Mouse (Mus musculus): ENCODE data around the gene Pglyrp2.

The Pglyrp2 gene

GRCm38 (mm10) chr17:32402011-32402778, 21.8 kb downstream of the Pglyrp2 start:
- DNase-seq (ENCODE audit: low spot score in 2 of 2): no peak

- DNase-seq (ENCODE audit: low spot score in 2 of 2): no peak
Measured at GRCm38 (mm10) chr17:32396266-32396665, 27.7 kb downstream of the Pglyrp2 start.

GRCm38 (mm10) chr17:32393944-32394343, 30.0 kb downstream of the Pglyrp2 start:
- no peak for DNase-seq (ENCODE audit: low spot score in 2 of 2)

GRCm38 (mm10) chr17:32389101-32389659, 34.8 kb downstream of the Pglyrp2 start, which contains the start of gene Wiz:
TSS of gene Wiz (minus strand) at chr17:32389439.
- DNase-seq (ENCODE audit: low spot score in 2 of 2): peak; percentile 92 to 94

- DNase-seq (ENCODE audit: low spot score in 2 of 2): peak in 1 of 2 experiments; percentile 45
Measured at GRCm38 (mm10) chr17:32388370-32389100, 35.4 kb downstream of the Pglyrp2 start.

- DNase-seq (ENCODE audit: low spot score in 2 of 2): no peak
Measured at GRCm38 (mm10) chr17:32387986-32388369, 36.0 kb downstream of the Pglyrp2 start.

GRCm38 (mm10) chr17:32386659-32387432, 37.1 kb downstream of the Pglyrp2 start:
- no peak for DNase-seq (ENCODE audit: low spot score in 2 of 2)

GRCm38 (mm10) chr17:32383661-32384060, 40.3 kb downstream of the Pglyrp2 start:
- no peak for DNase-seq (ENCODE audit: low spot score in 2 of 2)

- peak in 1 of 2 experiments; percentile 50 for DNase-seq (ENCODE audit: low spot score in 2 of 2)
Measured at GRCm38 (mm10) chr17:32382576-32382975, 41.4 kb downstream of the Pglyrp2 start.

- DNase-seq (ENCODE audit: low spot score in 2 of 2): no peak
Measured at GRCm38 (mm10) chr17:32378786-32379185, 45.2 kb downstream of the Pglyrp2 start.

- no peak for DNase-seq (ENCODE audit: low spot score in 2 of 2)
Measured at GRCm38 (mm10) chr17:32377137-32377536, 46.8 kb downstream of the Pglyrp2 start.

- DNase-seq (ENCODE audit: low spot score in 2 of 2): no peak
Measured at GRCm38 (mm10) chr17:32376475-32376874, 47.5 kb downstream of the Pglyrp2 start.

GRCm38 (mm10) chr17:32368991-32369578, 54.9 kb downstream of the Pglyrp2 start:
- DNase-seq (ENCODE audit: low spot score in 2 of 2): no peak

- DNase-seq (ENCODE audit: low spot score in 2 of 2): no peak
Measured at GRCm38 (mm10) chr17:32367706-32368105, 56.3 kb downstream of the Pglyrp2 start.

- no peak for DNase-seq (ENCODE audit: low spot score in 2 of 2)
Measured at GRCm38 (mm10) chr17:32365296-32365695, 58.7 kb downstream of the Pglyrp2 start.

GRCm38 (mm10) chr17:32364850-32365249, 59.1 kb downstream of the Pglyrp2 start:
- peak in 1 of 2 experiments; percentile 5 for DNase-seq (ENCODE audit: low spot score in 2 of 2)

GRCm38 (mm10) chr17:32364331-32364730, 59.6 kb downstream of the Pglyrp2 start:
- DNase-seq (ENCODE audit: low spot score in 2 of 2): peak; percentile 80 to 84

GRCm38 (mm10) chr17:32363821-32364301, 60.1 kb downstream of the Pglyrp2 start:
- peak in 1 of 2 experiments; percentile 30 for DNase-seq (ENCODE audit: low spot score in 2 of 2)

- peak in 1 of 2 experiments; percentile 6 for DNase-seq (ENCODE audit: low spot score in 2 of 2)
Measured at GRCm38 (mm10) chr17:32362686-32363085, 61.3 kb downstream of the Pglyrp2 start.

Data from frontal cortex, postnatal 10 days (tissue).